Mouse (Mus musculus): ENCODE measurements at regions not wholly inside any gene's neighbourhood (a gene's known extent, or its start where the extent isn't known, plus 50 kb on each side); places are given as distances from the start of the nearest gene placed in this dataset.

DNA sequence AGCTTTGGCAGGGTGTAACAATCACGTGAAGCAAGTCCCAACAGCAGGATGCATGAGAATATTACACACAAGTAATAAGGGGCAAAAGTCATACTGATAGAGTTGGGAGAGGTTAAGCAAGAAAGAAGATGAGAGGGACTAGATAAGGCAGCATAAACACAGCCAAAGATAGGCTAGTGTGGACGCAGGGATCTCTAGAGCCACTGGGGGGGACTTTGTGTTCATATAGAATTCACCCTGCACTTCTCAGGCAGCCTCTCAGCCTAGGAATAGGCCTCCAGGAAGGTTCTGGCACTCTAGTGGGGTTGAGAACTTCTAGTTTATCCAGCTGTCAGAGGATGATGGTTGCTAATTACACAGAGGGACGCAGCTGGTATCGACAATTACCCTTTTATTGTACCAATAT lies 358.8 kb upstream of the Ddhd1 start:
- H3K36me3 ChIP-seq (replicated peaks; ENCODE audit: control insufficient read depth, insufficient read depth, low read depth) = no peaks in the 10 kb centered on the region
- no peak for TF ChIP-seq EP300 (IDR thresholded peaks at IDR 0.05; ENCODE audit: low read depth)
- TF ChIP-seq CTCF (IDR thresholded peaks at IDR 0.05; ENCODE audit: low read depth) = no peak
- no peak overlapping the region for H3K9ac ChIP-seq (replicated peaks)
- peaks cover 0 to 7% of the 10 kb centered on the region in 2 experiments; a peak in 3 of 4 replicates for H3K4me1 ChIP-seq (replicated peaks; ENCODE audit: control insufficient read depth in 2 of 2, insufficient read depth in 2 of 2, low read length in 1 of 2)
- no peak overlapping the region for H3K27ac ChIP-seq
- H3K4me3 ChIP-seq (ENCODE audit: insufficient read depth in 1 of 2, low read depth in 2 of 2, low read length in 2 of 2) = no peak overlapping the region
- DNase-seq (ENCODE audit: low read depth in 3 of 3, low spot score in 3 of 3) (no peak), ATAC-seq (ENCODE audit: insufficient read depth) (no peak)
- WGBS (ENCODE audit: insufficient replicate concordance) = 29% methylated on average over 4 of the region's 4 CpGs
- no peaks in the 10 kb centered on the region for H3K27me3 ChIP-seq (ENCODE audit: control insufficient read depth, insufficient read depth, low read length)
- H3K9me3 ChIP-seq (ENCODE audit: control insufficient read depth, low read length) = no peaks in the 10 kb centered on the region
- H3K4me2 ChIP-seq (ENCODE audit: low read depth) = no peak overlapping the region

DNA sequence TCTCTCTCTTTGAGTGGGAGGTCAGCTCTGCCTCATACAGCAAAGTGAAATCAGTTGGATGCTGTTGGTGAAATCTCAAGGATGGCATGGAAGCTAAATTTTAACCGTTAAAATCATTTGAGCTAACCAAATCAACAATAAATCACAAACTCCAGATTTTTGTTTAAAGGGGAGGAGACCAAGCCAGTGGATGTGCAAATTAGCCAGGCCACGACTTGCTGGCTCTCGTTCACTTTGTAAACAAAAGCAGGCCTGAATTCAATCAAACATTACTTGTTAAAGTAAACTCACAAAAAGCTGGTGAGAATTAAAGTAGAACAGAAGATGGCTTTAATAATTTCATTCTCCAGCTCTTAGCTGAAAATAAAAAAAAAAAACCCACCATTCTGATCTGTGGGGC lies 359.3 kb upstream of the Ddhd1 start:
- WGBS (ENCODE audit: insufficient replicate concordance) = 45% methylated on average over 3 of the region's 3 CpGs

DNA sequence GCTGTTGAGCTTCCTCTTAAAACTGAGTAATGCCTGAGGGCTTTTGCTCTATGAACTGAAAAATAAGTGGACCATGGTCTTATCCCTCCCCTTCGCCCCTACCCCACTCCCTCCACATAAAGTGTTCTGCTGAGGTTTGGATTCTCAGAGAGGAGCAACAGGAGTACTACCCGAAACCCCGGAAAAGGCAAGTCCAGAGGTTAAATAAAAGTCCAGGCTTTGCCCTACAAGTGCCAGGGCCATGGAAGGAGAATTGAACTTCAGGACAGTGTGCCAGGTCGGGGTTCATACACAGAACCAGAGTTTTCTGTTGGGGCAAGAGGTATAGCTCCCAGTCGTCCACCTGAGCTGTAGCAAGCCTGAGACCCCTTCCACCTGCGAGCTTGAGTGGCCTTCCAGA lies 360.0 kb upstream of the Ddhd1 start:
- no peaks in the 10 kb centered on the region for H3K9me3 ChIP-seq (ENCODE audit: control insufficient read depth, low read length)

More for the DNA sequence above, 359.3 kb upstream of the Ddhd1 start:
- H3K36me3 ChIP-seq (replicated peaks; ENCODE audit: control insufficient read depth, insufficient read depth, low read depth) = no peaks in the 10 kb centered on the region
- no peak overlapping the region for H3K4me3 ChIP-seq (ENCODE audit: insufficient read depth in 1 of 2, low read depth in 2 of 2, low read length in 2 of 2)
- no peak for ATAC-seq (ENCODE audit: insufficient read depth)
- no peaks in the 10 kb centered on the region for H3K27me3 ChIP-seq (ENCODE audit: control insufficient read depth, insufficient read depth, low read length)
- DNase-seq (ENCODE audit: low read depth in 3 of 3, low spot score in 3 of 3) = no peak
- no peak overlapping the region for H3K9ac ChIP-seq (replicated peaks)
- no peak overlapping the region for H3K4me2 ChIP-seq (ENCODE audit: low read depth)
- no peak overlapping the region for H3K27ac ChIP-seq
- TF ChIP-seq EP300 (IDR thresholded peaks at IDR 0.05; ENCODE audit: low read depth) (no peak), CTCF (IDR thresholded peaks at IDR 0.05; ENCODE audit: low read depth) (no peak)
- no peaks in the 10 kb centered on the region for H3K9me3 ChIP-seq (ENCODE audit: control insufficient read depth, low read length)
- peaks cover 0 to 7% of the 10 kb centered on the region in 2 experiments; a peak in 3 of 4 replicates for H3K4me1 ChIP-seq (replicated peaks; ENCODE audit: control insufficient read depth in 2 of 2, insufficient read depth in 2 of 2, low read length in 1 of 2)

DNA sequence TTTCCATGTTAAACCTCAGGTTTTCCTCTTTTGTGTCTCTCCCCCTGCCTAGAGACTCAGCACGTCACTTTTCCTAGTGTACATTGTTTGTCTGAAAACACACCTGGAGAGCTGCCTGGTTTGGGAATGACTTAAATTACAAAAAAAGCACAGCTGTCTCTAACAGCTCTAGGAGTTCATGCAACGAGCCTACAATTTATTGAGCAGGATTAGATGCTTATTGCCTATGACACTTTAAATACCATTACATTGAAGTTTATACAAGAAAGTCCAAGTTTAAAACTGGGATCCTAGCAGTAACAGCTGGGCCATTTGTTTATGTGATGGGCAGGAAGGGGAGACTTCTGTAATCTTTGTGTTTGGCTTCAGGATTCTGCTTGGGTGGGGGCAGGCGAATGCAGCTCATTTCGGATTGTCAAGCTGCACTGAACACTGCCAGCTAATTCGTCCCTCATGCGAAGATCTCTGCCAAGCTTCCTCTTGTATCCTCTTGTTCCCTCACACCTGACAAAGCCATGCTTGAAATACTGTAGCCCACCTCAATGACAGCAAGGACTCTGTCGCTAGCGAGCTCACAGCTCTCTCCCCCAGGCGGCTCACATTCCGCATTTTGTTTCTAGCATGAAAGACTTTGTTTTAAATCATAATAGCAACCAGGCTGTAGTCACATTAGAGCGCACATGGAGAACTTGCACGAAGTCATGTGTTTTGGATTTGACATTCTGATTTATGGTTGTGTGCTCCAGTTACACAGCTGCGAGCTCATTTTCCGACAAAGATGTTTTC lies 359.8 kb upstream of the Gm15217 start:
- H3K27me3 ChIP-seq (ENCODE audit: control insufficient read depth, insufficient read depth, low read length) = no peaks in the 10 kb centered on the region
- TF ChIP-seq EP300 (IDR thresholded peaks at IDR 0.05; ENCODE audit: low read depth) (no peak), CTCF (IDR thresholded peaks at IDR 0.05; ENCODE audit: low read depth) (no peak)
- no peak for DNase-seq (ENCODE audit: low read depth in 3 of 3, low spot score in 3 of 3)
- H3K4me2 ChIP-seq (ENCODE audit: low read depth) = no peak overlapping the region
- no peak overlapping the region for H3K27ac ChIP-seq
- no peaks in the 10 kb centered on the region for H3K36me3 ChIP-seq (replicated peaks; ENCODE audit: control insufficient read depth, insufficient read depth, low read depth)
- no peak for ATAC-seq (ENCODE audit: insufficient read depth)
- no peaks in the 10 kb centered on the region for H3K9me3 ChIP-seq (ENCODE audit: control insufficient read depth, low read length)
- H3K4me1 ChIP-seq (replicated peaks; ENCODE audit: control insufficient read depth in 2 of 2, insufficient read depth in 2 of 2, low read length in 1 of 2) = peaks cover 0 to 7% of the 10 kb centered on the region in 2 experiments; a peak in 3 of 4 replicates
- no peak overlapping the region for H3K9ac ChIP-seq (replicated peaks)
- 61% methylated on average over 14 of the region's 14 CpGs for WGBS (ENCODE audit: insufficient replicate concordance)
- H3K4me3 ChIP-seq (ENCODE audit: insufficient read depth in 1 of 2, low read depth in 2 of 2, low read length in 2 of 2) = no peak overlapping the region

More for the DNA sequence above, 360.0 kb upstream of the Ddhd1 start:
- TF ChIP-seq EP300 (IDR thresholded peaks at IDR 0.05; ENCODE audit: low read depth) = no peak
- no peak for TF ChIP-seq CTCF (IDR thresholded peaks at IDR 0.05; ENCODE audit: low read depth)
- DNase-seq (ENCODE audit: low read depth in 3 of 3, low spot score in 3 of 3) (no peak), ATAC-seq (ENCODE audit: insufficient read depth) (no peak)
- no peak overlapping the region for H3K9ac ChIP-seq (replicated peaks)
- H3K36me3 ChIP-seq (replicated peaks; ENCODE audit: control insufficient read depth, insufficient read depth, low read depth) = no peaks in the 10 kb centered on the region
- peaks cover 0 to 7% of the 10 kb centered on the region in 2 experiments; a peak in 3 of 4 replicates for H3K4me1 ChIP-seq (replicated peaks; ENCODE audit: control insufficient read depth in 2 of 2, insufficient read depth in 2 of 2, low read length in 1 of 2)
- H3K27me3 ChIP-seq (ENCODE audit: control insufficient read depth, insufficient read depth, low read length) = no peaks in the 10 kb centered on the region
- 47% methylated on average over 6 of the region's 6 CpGs for WGBS (ENCODE audit: insufficient replicate concordance)
- no peak overlapping the region for H3K4me3 ChIP-seq (ENCODE audit: insufficient read depth in 1 of 2, low read depth in 2 of 2, low read length in 2 of 2)
- H3K27ac ChIP-seq = no peak overlapping the region
- no peak overlapping the region for H3K4me2 ChIP-seq (ENCODE audit: low read depth)

DNA sequence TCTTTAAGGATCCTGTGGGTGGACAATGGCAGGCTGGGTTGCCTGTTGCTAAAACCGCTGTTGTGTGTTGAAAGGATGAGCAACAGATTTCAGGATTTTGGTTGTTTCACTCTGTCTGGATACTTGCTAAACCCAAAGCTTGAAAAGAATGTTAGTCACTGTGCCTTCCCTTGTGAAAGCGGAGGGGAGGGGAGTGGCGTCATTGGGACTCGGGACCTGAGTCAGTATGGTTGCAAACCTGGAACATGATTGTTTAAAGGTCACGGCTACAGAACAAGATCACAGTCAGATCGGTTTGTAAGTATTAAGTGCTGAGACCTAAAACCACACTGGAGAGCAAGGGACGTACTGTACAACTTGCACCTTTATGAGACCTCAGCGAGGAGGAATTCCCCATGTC lies 344.9 kb upstream of the Gm15217 start:
- ATAC-seq (ENCODE audit: insufficient read depth) = no peak
- no peak overlapping the region for H3K4me2 ChIP-seq (ENCODE audit: low read depth)
- H3K27ac ChIP-seq = no peak overlapping the region
- H3K4me3 ChIP-seq (ENCODE audit: insufficient read depth in 1 of 2, low read depth in 2 of 2, low read length in 2 of 2) = no peak overlapping the region
- DNase-seq (ENCODE audit: low read depth in 3 of 3, low spot score in 3 of 3) = no peak
- H3K4me1 ChIP-seq (replicated peaks; ENCODE audit: control insufficient read depth in 2 of 2, insufficient read depth in 2 of 2, low read length in 1 of 2) = no peaks in the 10 kb centered on the region
- H3K9me3 ChIP-seq (ENCODE audit: control insufficient read depth, low read length) = no peaks in the 10 kb centered on the region
- TF ChIP-seq EP300 (IDR thresholded peaks at IDR 0.05; ENCODE audit: low read depth) (no peak), CTCF (IDR thresholded peaks at IDR 0.05; ENCODE audit: low read depth) (no peak)
- 74% methylated on average over 8 of the region's 8 CpGs for WGBS (ENCODE audit: insufficient replicate concordance)
- no peaks in the 10 kb centered on the region for H3K36me3 ChIP-seq (replicated peaks; ENCODE audit: control insufficient read depth, insufficient read depth, low read depth)
- no peak overlapping the region for H3K9ac ChIP-seq (replicated peaks)
- no peaks in the 10 kb centered on the region for H3K27me3 ChIP-seq (ENCODE audit: control insufficient read depth, insufficient read depth, low read length)
